Mouse (Mus musculus) testis, adult 2 months (tissue): ENCODE data around the gene Cacna1c.

Experiments
- CTCF ChIP-seq: fragments of 200-500 bp; IDR thresholded peaks from 2 replicates; pipeline ENCODE4 v1.5.1; 2012; ENCODE audit warnings: low read depth, mild to moderate bottlenecking, inconsistent platforms, low read length, moderate library complexity; ENCODE audit not compliant: control insufficient read depth, insufficient read depth, insufficient replicate concordance
- POLR2A ChIP-seq: fragments of 200-500 bp; IDR thresholded peaks from 2 replicates; pipeline ENCODE4 v1.6.1; 2012; ENCODE audit warnings: low read depth, mild to moderate bottlenecking, inconsistent platforms, low read length, moderate library complexity; ENCODE audit not compliant: control insufficient read depth

- TF ChIP-seq POLR2A = no peak
- TF ChIP-seq CTCF = no peak
Observed at GRCm38 (mm10) chr6:119010875-119011274, 185.3 kb downstream of the Cacna1c start.
